Mouse (Mus musculus) adrenal gland, postnatal 36 days (tissue): ENCODE measurements around the gene 1810055G02Rik. TPM values are rescaled to one million over a fixed set of nuclear protein-coding genes. Genes with fewer than 3 reads are reported as not detected.

Experiments
- DNase-seq, 2 experiments: peaks; one replicate each; pipeline ENCODE4 v3.0.0; 2021; ENCODE audit warnings: mixed read lengths in 1 of 2
- long read RNA-seq, 2 experiments: library from polyadenylated mRNA; stranded (forward); transcript quantifications; one replicate each; pipeline ENCODE4 v2.0.0; 2021; ENCODE audit warnings: borderline sequencing depth in 2 of 2
- total RNA-seq, 2 experiments: library from RNA; stranded (reverse); gene quantifications; 2 replicates each; pipeline ENCODE4 v1.2.3; 2021

The 1810055G02Rik gene
- 10 to 100 TPM; 28.1 to 43.2 TPM for total RNA-seq
- long read RNA-seq, experiment 1, transcript 1810055G02Rik-201 (4 exons, 1,882 nt): major isoform, 5 of 14 reads
- long read RNA-seq, experiment 1, transcript 1810055G02Rik-205 (4 exons, 772 nt): major isoform, 5 of 14 reads
- long read RNA-seq, experiment 1, partial matches to known transcripts: 0 of 14 reads
- long read RNA-seq, experiment 1, other reads (novel, unspliced or antisense): 3 of 14 reads
- long read RNA-seq, experiment 2, partial matches to known transcripts: 0 of 9 reads
- long read RNA-seq, experiment 2, other reads (novel, unspliced or antisense): 2 of 9 reads

- DNase-seq: peak; percentile 99
These were observed at the start of gene 1810055G02Rik for GRCm38 (mm10) chr19:3708078-3709012. 1810055G02Rik (plus strand) TSS chr19:3708293.

DNA sequence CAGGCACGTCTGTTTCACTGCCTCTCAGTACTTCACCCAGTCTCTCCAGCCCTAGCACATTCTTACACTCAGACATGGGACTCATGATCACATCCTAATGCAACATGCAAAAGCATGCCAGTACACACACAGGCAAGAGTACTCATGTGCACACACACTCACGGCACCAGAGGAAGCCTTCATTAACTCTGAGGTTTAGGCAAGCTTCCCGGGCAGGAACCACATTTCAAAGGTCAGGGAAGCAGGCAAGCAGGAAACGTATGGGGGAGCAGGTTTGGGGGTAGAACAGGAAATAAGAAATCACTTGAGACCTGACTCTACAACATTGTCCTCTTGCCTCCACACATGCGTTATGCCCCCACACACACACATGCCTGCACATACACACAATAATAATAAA, 42.6 kb upstream of the 1810055G02Rik start:
- peak in 1 of 2 experiments; percentile 54 for DNase-seq

DNA sequence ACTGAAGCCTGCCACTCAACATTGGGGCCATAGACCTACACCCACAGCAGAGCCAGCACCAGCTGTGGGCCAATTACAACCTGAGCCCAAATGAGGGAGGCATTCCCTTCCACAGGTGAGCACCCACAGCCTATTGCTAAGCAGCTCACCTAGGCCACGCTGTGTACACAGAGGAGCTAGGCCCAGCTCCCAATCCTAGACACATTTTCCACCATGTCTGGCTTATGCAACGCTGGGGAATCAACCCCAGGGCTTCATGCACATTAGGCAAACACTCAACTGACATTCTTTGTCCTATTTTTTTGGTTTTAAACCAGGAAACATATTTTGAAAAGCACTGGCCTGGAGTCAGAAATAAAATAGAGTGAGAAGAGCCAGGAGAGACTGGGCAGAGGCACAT, 41.5 kb upstream of the 1810055G02Rik start:
- no peak for DNase-seq

- DNase-seq: peak; percentile 59 to 70
These were observed 40.8 kb upstream of the 1810055G02Rik start for GRCm38 (mm10) chr19:3667155-3667895.

DNA sequence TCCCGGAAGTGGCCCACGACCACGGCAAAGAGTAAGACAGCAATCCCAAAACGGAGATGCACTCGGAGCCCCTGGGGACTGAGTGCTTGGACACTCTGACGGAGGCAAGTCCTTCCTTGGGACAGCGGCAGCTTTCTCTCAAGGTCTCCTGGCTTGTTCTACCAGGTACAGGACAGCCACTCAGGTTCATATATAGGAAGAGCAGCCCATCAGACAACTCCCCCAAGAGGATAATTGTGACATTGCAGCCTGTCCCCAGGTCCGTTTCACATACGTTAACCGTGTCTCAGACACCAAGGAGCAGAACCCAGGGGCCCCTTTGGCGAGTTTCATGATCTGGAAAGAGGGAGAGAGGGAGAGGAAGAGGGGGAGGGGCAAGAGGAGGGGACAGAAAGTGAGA, 40.1 kb upstream of the 1810055G02Rik start:
- no peak for DNase-seq

DNA sequence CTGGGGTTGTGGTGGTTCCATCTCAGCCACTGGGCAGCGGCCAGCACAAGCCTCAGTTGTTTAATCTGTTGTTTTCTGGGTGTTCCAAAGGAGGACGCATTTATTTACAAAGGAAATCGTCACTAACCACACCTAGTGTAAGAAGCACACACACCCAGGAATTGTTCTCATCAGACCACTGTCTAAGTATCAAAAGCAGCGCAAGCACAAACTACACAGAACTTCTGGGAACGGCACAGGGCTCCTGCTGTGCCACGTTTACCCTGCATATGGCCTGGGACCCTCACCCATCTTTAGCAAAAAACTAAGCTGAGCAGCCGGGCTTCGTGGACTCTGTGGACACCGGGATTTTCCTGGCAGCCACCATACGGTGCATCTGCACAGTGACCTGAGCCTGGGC, 39.5 kb upstream of the 1810055G02Rik start:
- no peak for DNase-seq

DNA sequence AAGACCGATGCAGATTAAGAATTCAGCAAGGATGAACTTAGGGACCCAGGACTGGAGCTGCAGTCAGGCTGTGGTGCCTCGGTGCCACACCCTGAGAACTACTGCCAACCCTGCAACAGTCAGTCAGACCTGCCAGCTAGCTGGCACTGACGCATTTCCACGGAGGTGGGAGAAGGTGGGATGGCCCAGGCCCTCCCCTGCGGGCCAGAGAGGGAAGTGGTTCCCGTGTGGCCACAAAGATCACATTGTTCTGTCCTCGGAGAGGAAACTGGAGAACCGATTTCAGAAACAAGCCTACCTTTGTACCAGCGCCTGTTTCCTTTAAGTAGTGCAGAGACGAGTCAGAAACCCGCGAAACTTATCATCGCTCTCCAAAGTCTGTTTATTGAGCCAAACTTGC, 39.0 kb upstream of the 1810055G02Rik start:
- peak; percentile 51 to 64 for DNase-seq

DNA sequence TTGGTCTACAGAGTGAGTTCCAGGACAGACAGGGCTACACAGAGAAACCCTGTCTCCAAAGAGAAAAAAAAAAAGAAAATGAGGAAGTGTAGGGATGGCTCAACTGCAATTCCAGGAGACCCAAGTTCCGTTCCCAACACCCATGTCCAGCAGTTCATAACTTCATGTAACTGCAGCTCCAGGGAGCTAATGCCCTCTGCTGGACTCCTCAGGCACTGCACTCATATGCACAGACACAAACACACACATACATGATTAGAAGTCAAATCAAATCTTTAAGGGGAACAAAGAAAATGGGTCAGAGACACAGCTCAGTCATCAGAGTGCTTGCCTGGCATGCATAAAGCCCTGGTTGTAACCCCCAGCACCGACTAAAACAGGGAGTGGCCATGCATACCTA, 34.9 kb upstream of the 1810055G02Rik start:
- no peak for DNase-seq

DNA sequence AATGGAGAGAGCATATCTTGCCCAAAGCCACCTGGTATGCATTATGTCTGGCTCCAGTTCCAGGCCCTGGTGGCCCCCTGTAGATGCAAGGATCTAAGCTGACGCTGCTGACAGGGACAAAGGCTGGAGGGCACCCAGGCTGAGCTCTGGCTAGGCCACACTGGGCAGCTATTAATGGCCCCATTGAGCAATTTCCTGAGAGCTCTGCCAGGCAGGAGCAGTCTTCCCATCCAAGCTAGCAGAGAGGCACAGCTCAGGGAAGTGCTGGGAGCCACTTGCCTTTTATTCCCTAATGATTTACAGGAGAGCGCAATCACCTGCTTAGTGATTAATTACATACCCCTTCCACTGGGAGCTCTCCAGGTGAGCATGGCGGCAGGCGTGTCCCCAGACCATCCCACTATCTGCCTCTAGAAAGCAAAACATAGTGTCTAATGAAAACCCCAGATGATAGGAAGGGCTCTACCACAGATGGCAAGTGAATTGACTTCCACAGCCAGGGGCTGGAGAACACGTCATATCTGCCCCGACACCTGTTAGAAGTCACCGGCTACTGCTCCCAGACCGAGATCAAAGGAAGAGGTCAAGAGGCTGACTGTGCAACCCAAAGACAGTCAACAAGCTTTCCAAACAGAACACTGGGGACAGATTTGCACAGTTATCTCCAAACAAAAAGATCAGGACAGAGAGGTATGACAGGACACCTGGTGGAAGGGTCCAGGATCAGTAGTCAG, 33.8 kb upstream of the 1810055G02Rik start:
- peak; percentile 75 to 76 for DNase-seq

DNA sequence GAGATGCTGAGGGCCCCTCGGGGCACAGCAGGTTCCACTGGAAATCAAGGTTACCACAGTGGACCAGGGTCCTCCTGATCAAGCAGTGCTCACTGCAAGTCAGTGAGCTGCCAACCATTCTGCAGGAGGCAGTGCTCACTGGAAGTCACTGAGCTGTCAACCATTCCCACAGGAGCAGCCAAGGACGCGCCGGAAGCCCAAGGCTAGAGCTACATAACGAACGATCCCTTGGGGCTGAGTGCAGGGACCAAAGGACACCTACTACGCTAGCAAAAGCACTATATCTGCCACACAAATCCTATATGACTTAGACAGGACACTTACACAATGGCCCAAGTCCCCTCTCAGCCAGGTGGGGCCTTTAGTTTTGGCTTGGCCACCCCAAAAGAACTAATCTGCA, 27.4 kb upstream of the 1810055G02Rik start:
- peak; percentile 82 to 87 for DNase-seq

- DNase-seq: peak; percentile 89 to 90
These were observed 26.7 kb upstream of the 1810055G02Rik start for GRCm38 (mm10) chr19:3681310-3681934.

DNA sequence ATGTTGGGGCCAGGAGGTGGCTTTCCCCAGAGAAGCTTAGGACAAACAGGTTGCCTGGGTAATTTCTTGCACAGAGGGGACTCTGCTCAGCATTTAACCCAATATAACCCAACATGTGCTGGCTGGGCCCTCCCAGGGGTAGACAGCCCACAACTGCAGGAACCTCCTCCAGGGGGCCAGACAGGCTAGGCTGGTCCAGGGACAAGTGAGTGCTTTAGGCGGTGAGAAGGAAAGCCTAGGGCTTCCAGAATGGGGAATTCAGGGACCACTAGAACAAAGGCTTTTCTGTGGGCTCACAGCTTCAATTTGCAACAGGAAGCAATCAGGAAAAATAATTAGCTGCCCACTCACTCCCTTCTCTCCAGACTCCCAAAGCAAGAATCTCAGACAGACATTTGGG, 23.7 kb upstream of the 1810055G02Rik start:
- no peak for DNase-seq

DNA sequence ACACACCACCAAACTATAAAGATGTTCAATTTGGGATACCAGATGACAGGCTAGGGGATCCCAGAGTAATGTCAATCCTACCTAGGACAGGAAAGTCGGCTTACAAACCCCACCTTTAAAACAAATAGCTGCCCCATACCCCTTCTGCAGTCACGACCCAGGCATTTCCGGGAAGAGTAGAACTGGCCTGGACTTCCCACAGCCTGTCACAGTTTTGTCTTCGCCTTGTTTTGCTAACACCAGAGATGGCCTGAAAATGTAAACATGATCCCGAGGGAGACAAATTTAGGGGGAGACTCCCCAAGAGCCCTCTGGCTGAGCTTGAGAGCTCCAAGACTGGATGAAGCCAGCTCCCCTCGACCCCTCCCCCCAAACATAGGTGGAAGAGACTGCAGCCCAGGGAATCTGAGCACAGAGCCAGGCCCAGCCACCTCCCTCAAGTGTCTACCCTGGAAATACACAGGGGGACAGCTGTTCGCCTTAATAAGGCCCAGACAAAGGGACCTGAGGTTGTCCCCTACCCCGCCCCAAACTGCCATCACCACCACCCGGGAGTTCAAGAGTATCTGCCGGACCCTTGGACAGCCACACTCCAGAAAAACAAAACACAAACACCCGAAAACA, 23.0 kb upstream of the 1810055G02Rik start:
- no peak for DNase-seq

- DNase-seq: peak; percentile 56 to 63
These were observed 22.4 kb upstream of the 1810055G02Rik start for GRCm38 (mm10) chr19:3685611-3686214.

- peak; percentile 85 to 91 for DNase-seq
These were observed 21.7 kb upstream of the 1810055G02Rik start, which contains the start of gene Lrp5 for GRCm38 (mm10) chr19:3686215-3686894. Lrp5 (minus strand) TSS chr19:3686564.

- DNase-seq: peak; percentile 42 to 69
These were observed 20.4 kb upstream of the 1810055G02Rik start for GRCm38 (mm10) chr19:3687676-3688171.

DNA sequence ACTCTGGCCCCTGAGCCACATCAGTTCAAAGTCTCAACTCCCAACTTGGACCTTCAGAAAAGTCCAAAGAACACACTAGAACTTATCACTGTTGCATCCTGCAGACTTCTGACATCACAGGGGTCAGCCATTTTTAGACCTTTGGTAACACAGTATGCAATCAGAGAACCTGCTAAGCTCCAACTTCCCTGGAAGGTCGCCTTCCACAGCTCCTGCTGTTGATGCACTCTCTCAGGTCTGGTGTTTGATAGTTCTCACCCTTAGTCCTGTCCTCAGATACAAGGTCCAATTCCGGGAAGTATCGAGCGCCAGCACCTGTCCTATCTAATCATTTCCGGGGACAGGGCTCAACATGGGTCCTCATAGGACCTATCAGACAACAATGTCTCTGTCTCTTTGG, 16.8 kb upstream of the 1810055G02Rik start:
- no peak for DNase-seq

DNA sequence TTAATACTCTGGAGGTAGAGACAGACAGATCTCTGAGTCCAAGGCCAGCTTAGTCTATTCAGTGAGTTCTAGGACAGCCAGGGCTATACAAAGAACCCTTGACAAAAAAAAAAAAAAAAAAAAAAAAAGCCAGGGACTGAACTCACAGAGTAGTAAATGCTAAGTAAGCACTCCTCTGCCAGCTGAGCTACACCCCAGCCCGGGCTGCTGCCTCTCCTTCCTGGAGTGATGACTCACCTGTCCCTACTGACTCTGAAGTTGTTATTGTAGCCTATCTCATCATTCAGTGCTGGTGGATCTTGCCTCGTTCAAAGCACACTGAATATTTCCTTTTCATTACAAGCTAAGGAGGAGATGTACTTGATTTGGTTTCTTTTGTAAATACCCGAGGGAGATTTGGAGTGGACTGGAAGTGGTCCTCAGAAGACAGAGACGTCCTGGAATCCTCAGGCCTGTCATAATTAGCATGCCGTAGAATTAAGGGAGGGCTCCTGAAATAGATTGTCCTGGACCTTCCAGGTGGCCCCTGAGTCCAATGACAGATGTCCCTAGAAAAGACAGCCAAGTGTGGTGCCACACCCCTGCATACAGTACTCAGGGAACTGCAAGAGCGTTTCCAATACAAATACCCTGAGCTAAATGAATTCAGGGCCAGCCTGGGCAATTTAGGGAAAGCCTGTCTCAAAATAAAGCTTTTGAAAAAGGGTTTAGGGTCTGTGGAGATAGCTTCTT, 15.5 kb upstream of the 1810055G02Rik start:
- DNase-seq: peak; percentile 51 to 66

DNA sequence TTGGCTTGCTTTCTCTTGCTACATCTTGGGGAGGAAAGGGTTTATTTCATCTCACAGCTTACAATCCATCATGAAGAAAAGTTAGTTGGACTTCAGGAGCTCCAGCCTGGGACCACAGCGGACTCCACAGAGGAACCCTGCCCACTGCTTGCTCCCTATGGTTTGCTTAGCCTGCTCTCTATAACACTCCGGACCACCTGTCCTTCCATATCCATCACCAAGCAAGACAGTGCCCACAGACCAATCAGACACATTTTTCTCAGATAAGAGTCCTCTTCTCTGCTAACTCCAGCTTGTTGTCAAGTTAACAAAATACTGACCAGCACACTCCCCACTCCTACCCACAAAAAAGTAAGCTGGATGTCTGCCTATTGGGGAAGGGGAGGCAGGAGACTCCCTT, 13.6 kb upstream of the 1810055G02Rik start:
- DNase-seq: no peak
